Mouse (Mus musculus): ENCODE results near the gene Riok2.
"Not testable (repeated sequence)": the region's sequence is repeated elsewhere in the genome, so short reads cannot be mapped to it uniquely, and the experiment has no call there.

Gene Riok2

DNA sequence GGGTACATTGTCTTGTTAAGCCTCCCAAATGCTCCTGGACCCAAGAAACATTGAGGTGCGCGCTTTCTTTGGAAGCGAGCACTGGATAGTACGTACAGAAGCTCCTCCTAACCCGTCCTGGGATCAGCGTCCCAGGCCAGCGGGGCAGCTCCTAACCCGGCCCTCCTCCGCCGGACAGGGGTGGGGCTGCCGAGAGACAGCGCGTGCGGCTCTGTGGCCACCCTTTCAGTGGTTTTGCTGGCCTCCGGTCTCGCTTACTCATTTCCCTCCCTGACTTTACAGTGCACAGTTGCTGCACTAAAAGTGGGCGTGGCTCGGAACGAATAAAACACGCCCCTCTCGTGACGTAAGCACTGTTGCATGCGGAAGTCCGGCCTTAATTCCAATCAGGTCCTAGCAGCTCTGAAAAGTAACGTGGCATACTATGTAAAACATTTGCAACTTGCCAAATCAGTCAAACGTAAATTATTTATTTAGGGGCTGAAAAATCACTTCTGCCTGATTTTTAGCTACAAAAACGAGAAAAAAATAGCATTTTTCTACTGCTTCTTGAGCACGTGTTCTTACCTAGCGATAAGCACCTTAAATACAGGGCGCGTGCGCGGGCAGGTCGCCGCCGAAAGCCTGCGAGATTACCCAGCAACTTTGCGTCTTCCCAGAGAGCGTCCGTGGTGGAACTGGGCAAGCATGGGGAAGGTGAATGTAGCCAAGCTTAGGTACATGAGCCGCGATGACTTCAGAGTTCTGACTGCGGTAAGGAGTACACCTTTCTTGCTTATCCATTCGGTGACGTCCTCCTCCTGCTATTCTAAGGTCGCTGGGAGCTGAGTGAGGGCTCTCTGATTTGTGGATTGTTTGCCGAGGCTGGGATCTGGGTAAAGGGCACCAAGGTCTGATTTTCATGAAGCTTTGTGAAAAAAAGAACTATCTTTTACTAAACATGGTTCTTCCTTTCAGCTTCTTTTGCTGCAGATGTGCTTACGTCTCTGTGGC lies at the start of gene Riok2:
Gene Riok2, plus strand, starts transcription at position 392 of the 993 bp plus-strand sequence.
- peak; percentile 92 for DNase-seq (ENCODE audit: extremely low read depth, low read depth, low spot score)

- not testable (repeated sequence) for DNase-seq (ENCODE audit: extremely low read depth, low read depth, low spot score)
These were observed 48.1 kb upstream of the Riok2 start for GRCm38 (mm10) chr17:17326022-17326421.

GRCm38 (mm10) chr17:17326636-17327035 lies 47.5 kb upstream of the Riok2 start:
- no peak for DNase-seq (ENCODE audit: extremely low read depth, low read depth, low spot score)

GRCm38 (mm10) chr17:17345374-17346183 lies 28.5 kb upstream of the Riok2 start:
- not testable (repeated sequence) for DNase-seq (ENCODE audit: extremely low read depth, low read depth, low spot score)

GRCm38 (mm10) chr17:17346281-17346680 lies 27.8 kb upstream of the Riok2 start:
- DNase-seq (ENCODE audit: extremely low read depth, low read depth, low spot score), result not testable (repeated sequence)

- no peak for DNase-seq (ENCODE audit: extremely low read depth, low read depth, low spot score)
These were observed 575 bp upstream of the Riok2 start for GRCm38 (mm10) chr17:17373550-17373917.

GRCm38 (mm10) chr17:17375581-17375980 lies 1.5 kb downstream of the Riok2 start:
- peak; percentile 36 for DNase-seq (ENCODE audit: extremely low read depth, low read depth, low spot score)

DNA sequence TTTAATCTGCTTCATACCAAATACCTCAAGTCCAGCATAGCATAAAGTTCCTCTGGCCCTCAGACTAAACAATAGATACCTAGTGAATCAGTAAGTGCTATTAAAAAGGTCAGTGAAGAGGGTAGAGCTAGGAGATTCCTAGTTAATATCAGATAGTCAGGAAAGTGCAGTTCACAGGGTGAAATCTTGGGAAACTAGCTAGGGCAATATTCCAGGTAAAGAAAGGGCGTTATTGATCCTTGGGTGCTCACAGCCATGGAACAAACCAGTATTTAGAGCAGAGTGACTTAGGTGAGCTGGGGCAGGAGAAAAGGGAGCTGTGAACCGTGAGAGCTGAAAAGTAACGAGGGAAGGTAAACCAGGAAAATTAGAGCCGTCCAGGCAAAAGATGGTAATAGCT lies 9.6 kb downstream of the Riok2 start:
- DNase-seq (ENCODE audit: extremely low read depth, low read depth, low spot score), result no peak

DNA sequence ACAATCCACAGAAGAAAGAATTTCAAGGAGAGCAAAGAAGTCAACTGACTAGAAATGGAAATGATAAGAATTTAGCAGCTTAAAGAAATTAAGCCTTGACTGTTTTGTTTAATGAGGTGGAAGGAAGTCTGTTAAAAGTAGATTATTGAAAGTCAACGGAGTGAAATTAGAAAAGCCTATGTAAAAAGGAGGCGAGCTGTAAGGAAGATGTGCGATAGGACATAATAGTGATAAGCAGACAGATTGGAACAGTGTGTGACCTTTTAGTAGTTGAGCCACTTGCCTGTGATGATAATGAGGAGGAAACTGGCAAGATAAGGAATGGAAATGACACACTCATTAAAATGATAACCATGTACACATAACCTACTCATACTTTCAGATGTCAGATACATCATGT lies 10.4 kb downstream of the Riok2 start:
- no peak for DNase-seq (ENCODE audit: extremely low read depth, low read depth, low spot score)

DNA sequence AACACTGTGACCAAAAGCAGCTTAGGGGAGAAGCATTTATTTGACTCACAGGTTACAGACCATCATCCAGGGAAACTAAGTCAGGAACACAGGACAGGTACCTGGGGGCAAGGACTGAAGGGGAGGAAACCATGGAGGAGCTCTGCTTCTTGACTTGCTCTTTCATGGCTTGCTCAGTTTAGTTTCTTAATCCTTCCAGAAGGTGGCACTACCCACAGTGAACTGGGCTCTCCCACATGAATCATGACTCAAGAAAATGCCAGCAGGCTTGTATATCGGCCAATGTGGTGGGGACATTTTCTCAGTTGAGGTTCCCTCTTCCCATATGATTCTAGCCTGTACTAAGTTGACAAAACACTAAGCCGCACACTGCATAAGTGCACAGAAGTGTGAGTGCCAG lies 12.0 kb downstream of the Riok2 start:
- DNase-seq (ENCODE audit: extremely low read depth, low read depth, low spot score), result no peak

- no peak for DNase-seq (ENCODE audit: extremely low read depth, low read depth, low spot score)
These were observed 17.7 kb downstream of the Riok2 start for GRCm38 (mm10) chr17:17391823-17392222.

- DNase-seq (ENCODE audit: extremely low read depth, low read depth, low spot score), result no peak
These were observed 18.8 kb downstream of the Riok2 start for GRCm38 (mm10) chr17:17392863-17393262.

DNA sequence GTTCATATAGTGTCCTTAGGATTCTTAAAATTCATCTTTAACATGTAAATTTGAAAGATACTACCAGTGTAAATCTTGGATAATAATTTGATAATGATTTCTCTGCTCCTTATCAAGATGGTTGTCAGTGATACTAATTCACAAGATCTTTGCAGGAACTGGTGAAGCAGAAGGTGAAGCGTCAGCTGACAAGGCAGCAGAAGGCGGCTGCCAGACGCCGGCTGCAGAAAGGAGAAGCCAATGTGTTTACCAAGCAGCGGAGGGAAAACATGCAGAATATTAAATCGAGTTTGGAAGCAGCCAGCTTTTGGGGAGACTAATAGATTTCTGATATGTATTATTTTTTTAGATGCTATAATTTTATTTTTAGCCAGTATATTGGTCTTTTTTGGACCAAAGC lies 19.2 kb downstream of the Riok2 start:
- DNase-seq (ENCODE audit: extremely low read depth, low read depth, low spot score), result no peak

- no peak for DNase-seq (ENCODE audit: extremely low read depth, low read depth, low spot score)
These were observed 20.2 kb downstream of the Riok2 start for GRCm38 (mm10) chr17:17394336-17394735.

GRCm38 (mm10) chr17:17396869-17397268 lies 22.8 kb downstream of the Riok2 start:
- DNase-seq (ENCODE audit: extremely low read depth, low read depth, low spot score), result no peak

- no peak for DNase-seq (ENCODE audit: extremely low read depth, low read depth, low spot score)
These were observed 24.6 kb downstream of the Riok2 start for GRCm38 (mm10) chr17:17398664-17399063.

- DNase-seq (ENCODE audit: extremely low read depth, low read depth, low spot score), result no peak
These were observed 28.3 kb downstream of the Riok2 start, which contains the start of gene Lix1 for GRCm38 (mm10) chr17:17402222-17403004. TSS of gene Lix1 (plus strand) at chr17:17402672.

DNA sequence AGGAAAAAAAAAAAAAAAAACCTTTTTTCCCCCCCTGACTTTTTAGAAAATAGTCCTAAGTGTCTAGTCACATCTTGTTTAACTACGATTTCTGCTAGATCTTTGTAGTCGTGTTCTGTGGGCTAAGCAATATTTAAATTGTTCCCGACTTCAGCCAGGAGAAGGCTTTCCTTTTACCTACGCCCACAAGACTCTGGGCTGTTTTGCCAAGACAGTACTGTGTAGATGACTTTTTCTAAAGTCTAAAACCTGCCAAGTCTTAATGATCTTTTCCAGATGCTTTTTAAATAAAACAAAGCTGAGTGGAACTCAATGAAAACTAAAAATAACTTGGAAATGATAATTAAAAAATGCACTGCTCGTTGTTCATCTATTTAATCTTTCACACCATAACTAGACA lies 28.9 kb downstream of the Riok2 start:
- no peak for DNase-seq (ENCODE audit: extremely low read depth, low read depth, low spot score)

- no peak for DNase-seq (ENCODE audit: extremely low read depth, low read depth, low spot score)
These were observed 29.5 kb downstream of the Riok2 start for GRCm38 (mm10) chr17:17403578-17404112.

GRCm38 (mm10) chr17:17404811-17405544 lies 30.9 kb downstream of the Riok2 start:
- no peak for DNase-seq (ENCODE audit: extremely low read depth, low read depth, low spot score)
